Mouse (Mus musculus) kidney, adult 2 months (tissue): ENCODE measurements around the gene Noc4l. TPM values are rescaled to one million over a fixed set of nuclear protein-coding genes. Genes with fewer than 3 reads are reported as not detected.

Source experiments
- DNase-seq: peaks from one replicate; pipeline ENCODE4 v3.0.0; 2021
- H3K27ac ChIP-seq: fragments of 200-500 bp; 2 replicates; pipeline ENCODE4 v1.5.1; 2012; ENCODE audit warnings: low read depth, low read length, control low read depth, inconsistent platforms; ENCODE audit not compliant: insufficient read depth
- H3K27me3 ChIP-seq: fragments of 200-500 bp; replicated peaks from 2 replicates; pipeline ENCODE4 v1.6.1; 2012; ENCODE audit warnings: mild to moderate bottlenecking, moderate library complexity, low read length, inconsistent platforms; ENCODE audit not compliant: control insufficient read depth, insufficient read depth
- H3K36me3 ChIP-seq: fragments of 200-500 bp; 2 replicates; pipeline ENCODE4 v1.6.1; 2012; ENCODE audit warnings: mild to moderate bottlenecking, moderate library complexity, low read length, inconsistent platforms; ENCODE audit not compliant: control insufficient read depth, insufficient read depth
- H3K4me1 ChIP-seq: fragments of 200-500 bp; 2 replicates; pipeline ENCODE4 v1.6.1; 2011; ENCODE audit warnings: low read length; ENCODE audit not compliant: control insufficient read depth, insufficient read depth
- H3K4me3 ChIP-seq: fragments of 200-500 bp; 2 replicates; pipeline ENCODE4 v1.5.1; 2011; ENCODE audit warnings: mild to moderate bottlenecking, low read depth, low read length, control low read depth; ENCODE audit not compliant: insufficient read depth
- CTCF ChIP-seq: fragments of 200-500 bp; conservative IDR thresholded peaks from 2 replicates; pipeline ENCODE4 v1.5.1; 2011; ENCODE audit warnings: low read depth, mild to moderate bottlenecking, control low read depth, low read length, moderate library complexity, mixed read lengths; ENCODE audit not compliant: insufficient read depth, insufficient read length
- POLR2A ChIP-seq: fragments of 200-500 bp; IDR thresholded peaks from one replicate; pipeline ENCODE4 v1.6.1; 2011; ENCODE audit warnings: low read depth, low read length, control low read depth
- WGBS: fragments of 180-500 bp; shearing (Covaris S2); methylation state at CpG from one replicate; pipeline ENCODE4 v1.1.7; 2018; 5-methylcytosine and 5-hydroxymethylcytosine counted together
- polyA plus RNA-seq: library from polyadenylated mRNA; depleted of rRNA; stranded (reverse); fragments of >200 nt; gene quantifications from 2 replicates; pipeline ENCODE4 v1.2.3, GENCODE M21; 2012

The Noc4l gene
- polyA plus RNA-seq, 1 experiment, result 32.6 TPM

- Histone ChIP-seq H3K4me3 (no peak overlapping the region), H3K4me1 (no peaks in the 10 kb centered on the region), H3K27ac (no peak overlapping the region), H3K36me3 (no peaks in the 10 kb centered on the region), H3K27me3 (no peaks in the 10 kb centered on the region)
- DNase-seq, result no peak
- WGBS, result 17% methylated on average over 19 of the region's 19 CpGs
- TF ChIP-seq POLR2A (no peak), CTCF (no peak)
These were observed 25.1 kb downstream of the Noc4l start for GRCm38 (mm10) chr5:110628156-110628555.

GRCm38 (mm10) chr5:110627351-110627750, 25.9 kb downstream of the Noc4l start:
- no peak for DNase-seq
- no peaks in the 10 kb centered on the region for H3K4me1 ChIP-seq
- H3K36me3 ChIP-seq, result no peaks in the 10 kb centered on the region
- H3K27ac ChIP-seq, result no peak overlapping the region
- 72% methylated on average over 10 of the region's 10 CpGs for WGBS
- TF ChIP-seq CTCF (no peak), POLR2A (no peak)
- no peaks in the 10 kb centered on the region for H3K27me3 ChIP-seq
- no peak overlapping the region for H3K4me3 ChIP-seq

GRCm38 (mm10) chr5:110624319-110624718, 28.9 kb downstream of the Noc4l start:
- DNase-seq, result no peak
- no peaks in the 10 kb centered on the region for H3K4me1 ChIP-seq
- no peak overlapping the region for H3K27ac ChIP-seq
- H3K36me3 ChIP-seq, result no peaks in the 10 kb centered on the region
- no peak overlapping the region for H3K4me3 ChIP-seq
- H3K27me3 ChIP-seq, result no peaks in the 10 kb centered on the region
- WGBS, result 75% methylated on average over 2 of the region's 2 CpGs
- TF ChIP-seq CTCF (no peak), POLR2A (no peak)

GRCm38 (mm10) chr5:110619226-110619625, 34.0 kb downstream of the Noc4l start:
- Histone ChIP-seq H3K4me3 (no peak overlapping the region), H3K27ac (no peak overlapping the region), H3K4me1 (no peaks in the 10 kb centered on the region), H3K27me3 (no peaks in the 10 kb centered on the region), H3K36me3 (no peaks in the 10 kb centered on the region)
- WGBS, result 83% methylated on average over 6 of the region's 6 CpGs
- TF ChIP-seq CTCF (no peak), POLR2A (no peak)
- no peak for DNase-seq

- Histone ChIP-seq H3K4me3 (no peak overlapping the region), H3K4me1 (no peaks in the 10 kb centered on the region), H3K36me3 (no peaks in the 10 kb centered on the region), H3K27me3 (no peaks in the 10 kb centered on the region), H3K27ac (no peak overlapping the region)
- 65% methylated on average over 5 of the region's 5 CpGs for WGBS
- no peak for DNase-seq
- TF ChIP-seq POLR2A (no peak), CTCF (no peak)
These were observed 41.6 kb downstream of the Noc4l start for GRCm38 (mm10) chr5:110611435-110612158.

- WGBS, result 87% methylated on average over 7 of the region's 7 CpGs
- H3K36me3 ChIP-seq, result no peaks in the 10 kb centered on the region
- no peak for DNase-seq
- H3K27me3 ChIP-seq, result no peaks in the 10 kb centered on the region
- H3K4me1 ChIP-seq, result no peaks in the 10 kb centered on the region
- H3K4me3 ChIP-seq, result no peak overlapping the region
- no peak overlapping the region for H3K27ac ChIP-seq
- no peak for TF ChIP-seq POLR2A
- TF ChIP-seq CTCF, result no peak
These were observed 42.7 kb downstream of the Noc4l start for GRCm38 (mm10) chr5:110610484-110610883.

- TF ChIP-seq POLR2A (no peak), CTCF (no peak)
- Histone ChIP-seq H3K36me3 (no peaks in the 10 kb centered on the region), H3K4me3 (no peak overlapping the region), H3K27ac (no peak overlapping the region), H3K27me3 (no peaks in the 10 kb centered on the region), H3K4me1 (no peaks in the 10 kb centered on the region)
- 74% methylated on average over 5 of the region's 5 CpGs for WGBS
- no peak for DNase-seq
These were observed 43.3 kb downstream of the Noc4l start for GRCm38 (mm10) chr5:110609868-110610267.

GRCm38 (mm10) chr5:110609425-110609824, 43.8 kb downstream of the Noc4l start:
- no peaks in the 10 kb centered on the region for H3K36me3 ChIP-seq
- no peak overlapping the region for H3K4me3 ChIP-seq
- DNase-seq, result no peak
- TF ChIP-seq CTCF (no peak), POLR2A (no peak)
- H3K27ac ChIP-seq, result no peak overlapping the region
- 83% methylated on average over 3 of the region's 3 CpGs for WGBS
- H3K4me1 ChIP-seq, result no peaks in the 10 kb centered on the region
- no peaks in the 10 kb centered on the region for H3K27me3 ChIP-seq
